In genomic region chrX:143344509-143345495, GRCm38 (mm10) we compare ENCODE assay signal across 11 mouse cellular contexts. TPM values are rescaled to one million over a fixed set of nuclear protein-coding genes. Genes with fewer than 3 reads are reported as not detected.
A peak's percentile ranks its signal among the peaks of the same experiment; 100 is the strongest.
DNase-seq lines count a peak whose midpoint lies in the region; ATAC-seq and TF ChIP-seq lines count a peak whose summit lies in the region.
"Had no signal": no experiment of that assay in that cellular context is flagged by ENCODE, and none has a peak within 500 bp of the region (broad histone marks: within the 10 kb centered on the region; RNA-seq: fewer than 3 reads in every experiment).

No protein-coding gene starts in this region.

- no peak for TF ChIP-seq CTCF in embryonic fibroblast, embryonic 13.5 days (IDR thresholded peaks at IDR 0.05; ENCODE audit: borderline replicate concordance, insufficient read depth, low read length)
- no peak for TF ChIP-seq CTCF in kidney, postnatal 0 days (IDR thresholded peaks at IDR 0.05; ENCODE audit: low read depth)
- TF ChIP-seq CTCF in hindbrain, postnatal 0 days (IDR thresholded peaks at IDR 0.05; ENCODE audit: low read depth): no peak

- ATAC-seq in hindbrain, embryonic 13.5 days (ENCODE audit: low FRiP score): no peak
- ATAC-seq in kidney, postnatal 0 days (replicated peaks; ENCODE audit: low FRiP score, low read depth): peak; percentile 91
- ATAC-seq in activated CD4-positive, CD25-positive, alpha-beta regulatory T cell, adult 4 months: no peak
- no peak for ATAC-seq in hindbrain, postnatal 0 days

- H3K27me3 ChIP-seq in hindbrain, embryonic 10.5 days (ENCODE audit: insufficient read depth, poor library complexity, severe bottlenecking): peaks cover 57% of the 10 kb centered on the region
- H3K27me3 ChIP-seq in hindbrain, embryonic 13.5 days: peaks cover 11% of the 10 kb centered on the region; the same call in 1 of the 2 replicates
- H3K27me3 ChIP-seq in kidney, postnatal 0 days (ENCODE audit: insufficient read depth, low read length): no peaks in the 10 kb centered on the region
- no peaks in the 10 kb centered on the region for H3K27me3 ChIP-seq in hindbrain, postnatal 0 days (ENCODE audit: insufficient read depth, low read length)

- no peak overlapping the region for H3K27ac ChIP-seq in hindbrain, embryonic 10.5 days
- no peak overlapping the region for H3K27ac ChIP-seq in hindbrain, embryonic 13.5 days
- peak overlapping the region; percentile 89 for H3K27ac ChIP-seq in embryonic fibroblast, embryonic 13.5 days (ENCODE audit: insufficient read depth, low read length)
- H3K27ac ChIP-seq in kidney, postnatal 0 days: 0 out of 2 replicates have a peak overlapping the region, but pooled peaks have one; percentile 22
- no peak overlapping the region for H3K27ac ChIP-seq in hindbrain, postnatal 0 days

- peak; percentile 10 for DNase-seq in hindbrain, embryonic 10.5 days (ENCODE audit: low spot score)
- DNase-seq in kidney, postnatal 0 days (ENCODE audit: low spot score): peak; percentile 9
- peak; percentile 24 for DNase-seq in retina, postnatal 1 day
- DNase-seq in thymus, postnatal 0 days (ENCODE audit: low spot score): no peak
- DNase-seq in hindbrain, postnatal 0 days (ENCODE audit: low spot score): no peak
- DNase-seq: liver had no signal

- no peak overlapping the region for H3K4me3 ChIP-seq in hindbrain, embryonic 10.5 days
- no peak overlapping the region for H3K4me3 ChIP-seq in hindbrain, embryonic 13.5 days
- H3K4me3 ChIP-seq in embryonic fibroblast, embryonic 13.5 days (ENCODE audit: insufficient read depth, low read length): no peak overlapping the region
- H3K4me3 ChIP-seq in kidney, postnatal 0 days (replicated peaks; ENCODE audit: low read depth, low read length): no peak overlapping the region
- H3K4me3 ChIP-seq in hindbrain, postnatal 0 days (ENCODE audit: low read length): no peak overlapping the region

- no peak for TF ChIP-seq POLR2A in embryonic fibroblast, embryonic 13.5 days (IDR thresholded peaks at IDR 0.05; ENCODE audit: low read depth, low read length)

- 54% methylated on average over 5 of the region's 5 CpGs for WGBS in hindbrain, embryonic 10.5 days
- WGBS in hindbrain, embryonic 13.5 days: 53% methylated on average over 5 of the region's 5 CpGs
- WGBS in kidney, postnatal 0 days: 52% methylated on average over 5 of the region's 5 CpGs
- 55% methylated on average over 5 of the region's 5 CpGs for WGBS in hindbrain, postnatal 0 days

- H3K4me2 ChIP-seq in hindbrain, embryonic 13.5 days: no peak overlapping the region
- no peak overlapping the region for H3K4me2 ChIP-seq in kidney, postnatal 0 days (ENCODE audit: low read length)
- H3K4me2 ChIP-seq in hindbrain, postnatal 0 days (ENCODE audit: low read depth, low read length): no peak overlapping the region

- no peaks in the 10 kb centered on the region for H3K9me3 ChIP-seq in hindbrain, embryonic 10.5 days
- H3K9me3 ChIP-seq in hindbrain, embryonic 13.5 days: no peaks in the 10 kb centered on the region
- H3K9me3 ChIP-seq in kidney, postnatal 0 days (replicated peaks; ENCODE audit: low read length): no peaks in the 10 kb centered on the region
- no peaks in the 10 kb centered on the region for H3K9me3 ChIP-seq in hindbrain, postnatal 0 days (ENCODE audit: low read length)
- H3K9me3 ChIP-seq: G1E had no signal

- no peak overlapping the region for H3K9ac ChIP-seq in hindbrain, embryonic 13.5 days
- H3K9ac ChIP-seq in kidney, postnatal 0 days (ENCODE audit: low read depth, low read length): no peak overlapping the region
- H3K9ac ChIP-seq in hindbrain, postnatal 0 days (replicated peaks; ENCODE audit: low read length): no peak overlapping the region

- H3K4me1 ChIP-seq in hindbrain, embryonic 10.5 days (replicated peaks): peaks cover 5% of the 10 kb centered on the region
- no peaks in the 10 kb centered on the region; the same call in 1 of the 2 replicates for H3K4me1 ChIP-seq in hindbrain, embryonic 13.5 days (replicated peaks)
- H3K4me1 ChIP-seq in embryonic fibroblast, embryonic 13.5 days (ENCODE audit: control insufficient read depth, insufficient read depth, low read length): peaks cover 6% of the 10 kb centered on the region; the same call in 1 of the 2 replicates
- no peaks in the 10 kb centered on the region for H3K4me1 ChIP-seq in kidney, postnatal 0 days (replicated peaks; ENCODE audit: insufficient read depth, low read length)
- no peaks in the 10 kb centered on the region for H3K4me1 ChIP-seq in hindbrain, postnatal 0 days (ENCODE audit: insufficient read depth, low read length)

- H3K36me3 ChIP-seq in hindbrain, embryonic 10.5 days: no peaks in the 10 kb centered on the region
- no peaks in the 10 kb centered on the region for H3K36me3 ChIP-seq in hindbrain, embryonic 13.5 days
- H3K36me3 ChIP-seq in kidney, postnatal 0 days (ENCODE audit: insufficient read depth, low read length): no peaks in the 10 kb centered on the region
- no peaks in the 10 kb centered on the region for H3K36me3 ChIP-seq in hindbrain, postnatal 0 days (ENCODE audit: insufficient read depth, low read length)
- H3K36me3 ChIP-seq: G1E had no signal

RNA-seq across cellular contexts. Expression of gene Chrdl1, which starts 49.3 kb away (rescaled TPM):
- polyA plus RNA-seq in hindbrain, embryonic 10.5 days (2016; fragmentation: Nextera tagmentation; extraction: Ambion mirVana): 4.6 and 5.2 TPM in 2 replicates
- 2.7 and 4.6 TPM in 2 replicates for polyA plus RNA-seq in hindbrain, embryonic 13.5 days (2015; fragmentation: Nextera tagmentation; extraction: Ambion mirVana)
- polyA plus RNA-seq in embryonic fibroblast, embryonic 13.5 days (2011; ENCODE audit: insufficient read length, low read depth, missing spikeins): 5.1 and 24.8 TPM in 2 replicates
- polyA plus RNA-seq in kidney, postnatal 0 days (2015; fragmentation: Nextera tagmentation; extraction: Ambion mirVana): 1.8 and 2.3 TPM in 2 replicates
- not detected for polyA plus RNA-seq in activated CD4-positive, CD25-positive, alpha-beta regulatory T cell, adult 4 months (2017; shearing (Covaris generic))
- polyA plus RNA-seq in thymus, postnatal 0 days (2015; fragmentation: Nextera tagmentation; extraction: Ambion mirVana): 0.46 and 0.64 TPM in 2 replicates
- 3.6 TPM in 2 replicates for total RNA-seq in hindbrain, postnatal 0 days (2014; rRNA removed)
- 2.1 and 3.2 TPM in 2 replicates for polyA plus RNA-seq in hindbrain, postnatal 0 days (2015; fragmentation: Nextera tagmentation; extraction: Ambion mirVana)
- total RNA-seq: hematopoietic stem cell, adult 5-6 weeks had no signal
- polyA plus RNA-seq: G1E had no signal

Comparison
In these comparisons a context has a peak if more than half of its experiments do, and no peak if none do; other contexts are left out.
1. DNase-seq: peak in hindbrain, embryonic 10.5 days (single experiment), kidney, postnatal 0 days (single experiment) and retina, postnatal 1 day (single experiment); none in thymus, postnatal 0 days (single experiment) and hindbrain, postnatal 0 days (single experiment).
2. H3K27ac ChIP-seq: peak in embryonic fibroblast, embryonic 13.5 days (single experiment) and kidney, postnatal 0 days (single experiment); none in hindbrain, embryonic 10.5 days (single experiment), hindbrain, embryonic 13.5 days (single experiment) and hindbrain, postnatal 0 days (single experiment).